Mouse (Mus musculus): ENCODE results near the gene Tmem217. TPM values are rescaled to one million over a fixed set of nuclear protein-coding genes. Genes with fewer than 3 reads are reported as not detected.

Tmem217 gene
- total and polyA plus RNA-seq, 3 experiments: 0.26 to 0.76 TPM; not detected in 1

GRCm38 (mm10) chr17:29484431-29484830 is 67.8 kb downstream of the Tmem217 start:
- TF ChIP-seq HCFC1 (IDR thresholded peaks at IDR 0.05; ENCODE audit: low read depth, low read length): no peak
- no peak for TF ChIP-seq USF2 (conservative IDR thresholded peaks at IDR 0.05; ENCODE audit: low read depth, low read length)
- TF ChIP-seq TBP (conservative IDR thresholded peaks at IDR 0.05; ENCODE audit: low read depth, low read length): no peak
- Histone ChIP-seq H3K4me2 (ENCODE audit: insufficient read depth, low read depth, poor library complexity, severe bottlenecking) (no peak overlapping the region), H3K36me3 (replicated peaks in 1 of 2; ENCODE audit: control insufficient read depth in 1 of 2, insufficient read depth in 1 of 2, low read length in 1 of 2) (no peaks in the 10 kb centered on the region), H3K9me3 (replicated peaks; ENCODE audit: low read length) (peaks cover 14% of the 10 kb centered on the region), H3K79me2 (replicated peaks; ENCODE audit: control insufficient read depth, extremely low read depth, insufficient read depth, poor library complexity, severe bottlenecking) (0 out of 2 replicates have a peak, but pooled peaks cover 2% of the 10 kb centered on the region), H3K27me3 (replicated peaks) (no peaks in the 10 kb centered on the region), H3K9ac (ENCODE audit: insufficient read depth, low read depth) (no peak overlapping the region), H3K4me1 (ENCODE audit: control insufficient read depth in 1 of 2, insufficient read depth in 2 of 2) (peaks cover 7 to 50% of the 10 kb centered on the region in 2 experiments; a peak in 3 of 4 replicates), H3K27ac (ENCODE audit: insufficient read depth, low read depth) (no peak overlapping the region), H3K4me3 (replicated peaks in 1 of 3; ENCODE audit: low read depth in 2 of 3, low read length in 2 of 3, poor library complexity in 1 of 3) (no peak overlapping the region)
- dilution Hi-C loops (cut with MboI; ENCODE audit: extremely low pct_ligation_motif_present, extremely low pct_unique_long_range_greater_than_20kb, low sequenced_read_pairs): no loop called here
- DNase-seq (ENCODE audit: extremely low read depth): no peak
- in situ Hi-C loops (cut with MboI; ENCODE audit: low pct_ligation_motif_present, low pct_unique_long_range_greater_than_20kb, low sequenced_read_pairs): loop anchor here (5.0 kb wide), 1 partner anchor 47 kb away; no protein-coding TSS in a partner anchor

DNA sequence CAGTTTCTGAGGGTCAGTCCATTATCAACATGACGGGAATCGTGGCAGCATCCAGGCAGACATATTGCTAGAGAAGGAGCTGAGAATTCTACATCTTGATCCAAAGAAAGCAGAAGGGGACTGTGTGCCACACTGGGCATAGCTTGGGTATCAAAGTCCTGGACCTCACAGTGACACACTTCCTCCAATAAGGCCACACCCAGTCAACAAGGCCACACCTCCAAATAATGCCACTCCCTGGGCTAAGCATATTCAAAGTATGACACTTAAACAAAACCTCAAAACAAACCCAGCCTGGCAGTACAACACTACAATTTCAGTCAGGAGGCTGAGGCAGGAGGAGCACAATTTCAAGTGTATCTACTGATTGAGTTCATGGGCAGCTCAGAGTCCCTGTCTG is 68.9 kb downstream of the Tmem217 start:
- H3K4me3 ChIP-seq (replicated peaks in 1 of 3; ENCODE audit: low read depth in 2 of 3, low read length in 2 of 3, poor library complexity in 1 of 3): no peak overlapping the region
- no peaks in the 10 kb centered on the region for H3K79me2 ChIP-seq (replicated peaks; ENCODE audit: control insufficient read depth, extremely low read depth, insufficient read depth, poor library complexity, severe bottlenecking)
- no peak overlapping the region for H3K9ac ChIP-seq (ENCODE audit: insufficient read depth, low read depth)
- H3K27ac ChIP-seq (ENCODE audit: insufficient read depth, low read depth): no peak overlapping the region
- in situ Hi-C loops (cut with MboI; ENCODE audit: low pct_ligation_motif_present, low pct_unique_long_range_greater_than_20kb, low sequenced_read_pairs): loop anchor here (5.0 kb wide), 1 partner anchor 46 kb away; no protein-coding TSS in a partner anchor
- TF ChIP-seq MAX (IDR thresholded peaks at IDR 0.05; ENCODE audit: low read length) (no peak), CHD2 (IDR thresholded peaks at IDR 0.05; ENCODE audit: low read length) (no peak), PAX5 (IDR thresholded peaks at IDR 0.05; ENCODE audit: low read length) (no peak), JUN (IDR thresholded peaks at IDR 0.05; ENCODE audit: insufficient read depth, low read depth, low read length) (no peak), MAZ (IDR thresholded peaks at IDR 0.05; ENCODE audit: low read depth, low read length) (no peak), POLR2A (IDR thresholded peaks at IDR 0.05; ENCODE audit: low read depth, low read length) (no peak), ZMIZ1 (IDR thresholded peaks at IDR 0.05; ENCODE audit: low read depth, low read length) (no peak), HCFC1 (IDR thresholded peaks at IDR 0.05; ENCODE audit: low read depth, low read length) (no peak), CTCF (conservative IDR thresholded peaks at IDR 0.05 in 1 of 2, IDR thresholded peaks at IDR 0.05 in 1 of 2; ENCODE audit: low read depth in 2 of 2, low read length in 2 of 2) (no peak), E2F4 (IDR thresholded peaks at IDR 0.05; ENCODE audit: insufficient replicate concordance, low read depth, low read length) (no peak), TCF12 (IDR thresholded peaks at IDR 0.05; ENCODE audit: low read depth, low read length) (no peak), TBP (conservative IDR thresholded peaks at IDR 0.05; ENCODE audit: low read depth, low read length) (no peak), USF2 (conservative IDR thresholded peaks at IDR 0.05; ENCODE audit: low read depth, low read length) (no peak), POLR2AphosphoS2 (IDR thresholded peaks at IDR 0.05; ENCODE audit: low read depth, low read length) (no peak), JUND (conservative IDR thresholded peaks at IDR 0.05; ENCODE audit: low read depth, low read length) (no peak)
- H3K4me1 ChIP-seq (ENCODE audit: control insufficient read depth in 1 of 2, insufficient read depth in 2 of 2): peaks cover 10 to 51% of the 10 kb centered on the region in 2 experiments; a peak in 3 of 4 replicates
- no peaks in the 10 kb centered on the region for H3K27me3 ChIP-seq (replicated peaks)
- dilution Hi-C loops (cut with MboI; ENCODE audit: extremely low pct_ligation_motif_present, extremely low pct_unique_long_range_greater_than_20kb, low sequenced_read_pairs): no loop called here
- H3K9me3 ChIP-seq (replicated peaks; ENCODE audit: low read length): peaks cover 14% of the 10 kb centered on the region
- H3K36me3 ChIP-seq (replicated peaks in 1 of 2; ENCODE audit: control insufficient read depth in 1 of 2, insufficient read depth in 1 of 2, low read length in 1 of 2): no peaks in the 10 kb centered on the region
- H3K4me2 ChIP-seq (ENCODE audit: insufficient read depth, low read depth, poor library complexity, severe bottlenecking): no peak overlapping the region
- no peak for DNase-seq (ENCODE audit: extremely low read depth)

Data from CH12.LX (cell line).